Mouse (Mus musculus) cerebral cortex, adult 2 months (tissue): ENCODE data around the gene Gpc2.

Experiments
- WGBS: fragments of 180-500 bp; shearing (Covaris S2); methylation state at CpG from one replicate; pipeline ENCODE4 v1.1.7; 2018; 5-methylcytosine and 5-hydroxymethylcytosine counted together

The Gpc2 gene

DNA sequence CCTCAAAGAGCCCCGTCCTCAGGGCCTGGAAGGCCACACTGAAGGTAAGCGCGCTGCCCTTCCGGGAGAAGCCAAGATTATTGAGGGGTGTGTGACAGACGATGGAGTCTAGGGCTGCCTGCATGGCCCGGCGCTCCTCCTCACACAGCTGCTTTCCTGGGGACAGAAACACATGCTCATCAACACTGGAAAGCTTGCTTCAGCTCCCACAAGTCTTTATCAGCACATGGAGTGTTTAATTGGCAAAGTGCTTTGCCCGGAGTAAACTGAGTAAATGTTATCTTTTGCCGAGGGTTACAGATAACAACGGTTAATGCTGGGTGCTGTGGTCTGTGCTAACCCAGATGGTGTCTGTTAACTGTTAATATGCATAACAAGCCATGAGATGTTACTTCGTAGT is 19.0 kb downstream of the Gpc2 start:
- 79% methylated on average over 11 of the region's 11 CpGs for WGBS

- 87% methylated on average over 10 of the region's 10 CpGs for WGBS
Observed at GRCm38 (mm10) chr5:138260051-138260450, 19.8 kb downstream of the Gpc2 start.

GRCm38 (mm10) chr5:138258993-138259392 is 20.8 kb downstream of the Gpc2 start:
- 70% methylated on average over 7 of the region's 7 CpGs for WGBS

DNA sequence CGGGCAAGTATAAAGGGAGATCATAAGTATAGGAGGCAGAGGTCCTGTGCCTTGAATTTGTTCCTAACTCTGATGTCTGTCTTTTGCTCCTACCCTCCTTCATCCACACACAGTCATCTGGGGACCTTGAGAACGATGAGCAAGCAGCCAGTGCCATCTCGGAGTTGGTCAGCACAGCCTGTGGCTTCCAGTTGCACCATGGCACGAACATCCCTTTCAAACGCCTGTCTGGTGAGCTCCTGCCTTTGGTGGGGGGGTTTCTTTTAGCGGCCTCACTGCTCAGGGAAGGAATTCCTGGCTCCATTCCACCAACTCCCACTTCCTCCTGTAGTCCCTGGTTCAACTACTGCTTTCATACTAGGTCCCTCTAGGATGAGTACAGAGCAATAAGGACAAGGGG is 21.3 kb downstream of the Gpc2 start:
- WGBS = 56% methylated on average over 6 of the region's 6 CpGs

DNA sequence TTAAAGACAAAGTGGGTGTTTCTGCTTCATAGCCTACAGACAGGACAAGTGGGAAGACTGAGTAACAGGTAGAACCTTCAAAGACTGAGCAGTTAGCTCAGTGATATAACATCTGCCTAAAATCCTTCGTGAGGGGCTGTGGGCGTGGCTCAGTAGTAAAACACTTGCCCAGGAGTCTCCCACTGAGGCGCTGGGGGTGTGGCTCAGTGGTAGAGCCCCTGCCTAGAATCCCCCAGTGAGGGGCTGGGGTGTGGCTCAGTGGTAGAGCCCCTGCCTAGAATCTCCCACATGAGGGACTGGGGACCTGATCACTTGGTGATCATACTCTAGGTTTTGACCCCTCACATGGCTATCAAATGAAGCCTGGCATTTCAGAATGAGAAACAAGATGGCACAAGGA is 21.7 kb downstream of the Gpc2 start:
- WGBS = 78% methylated on average over 3 of the region's 3 CpGs

DNA sequence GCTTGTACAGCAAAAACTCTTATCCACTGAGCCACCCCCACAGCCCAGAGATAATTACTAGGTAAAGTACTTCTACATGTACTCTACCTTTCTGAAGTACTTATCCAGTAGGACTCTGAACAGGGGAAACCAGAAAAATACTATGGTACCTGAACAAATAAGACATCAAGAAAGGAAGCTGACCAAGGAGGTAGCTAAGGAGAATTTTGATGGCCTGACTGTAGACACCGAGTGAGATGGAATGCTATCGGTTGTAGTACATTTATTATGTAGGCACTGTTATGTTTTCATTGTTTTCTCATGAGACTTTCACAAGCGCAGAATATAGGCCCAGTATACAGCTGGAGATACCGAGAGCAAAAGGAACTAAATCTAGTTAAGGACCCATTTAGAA is 22.2 kb downstream of the Gpc2 start:
- WGBS = 74% methylated on average over 4 of the region's 4 CpGs

DNA sequence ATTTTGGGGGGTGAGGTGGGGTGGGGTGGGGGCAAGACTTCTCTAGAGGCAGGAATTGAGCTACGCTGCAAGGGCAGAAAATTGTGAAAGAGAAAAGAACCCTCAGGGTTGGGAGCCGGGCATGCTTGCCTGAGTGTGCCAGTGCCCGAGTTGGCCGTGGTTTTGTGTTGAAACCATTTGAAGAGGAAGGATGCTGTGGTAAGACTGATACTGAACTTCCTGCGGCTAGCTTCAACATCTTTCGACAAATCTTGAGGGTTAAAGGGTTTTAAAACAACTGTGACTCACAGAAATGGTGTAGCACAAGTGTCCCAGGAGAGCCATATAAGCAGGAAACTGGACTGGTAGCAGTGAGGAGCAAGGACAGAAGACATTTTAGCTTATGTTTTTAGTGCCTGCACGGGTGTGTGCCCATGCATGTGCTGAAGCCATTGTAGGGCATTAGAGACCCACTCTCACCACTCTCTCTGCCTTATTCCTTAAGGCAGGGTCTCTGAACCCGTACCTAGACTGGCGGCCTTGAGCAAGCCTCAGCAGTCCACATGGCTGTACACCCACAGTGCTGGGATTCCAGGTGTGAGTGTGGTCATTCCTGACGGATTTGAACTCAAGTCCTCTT is 22.7 kb downstream of the Gpc2 start:
- WGBS = 79% methylated on average over 10 of the region's 10 CpGs

- WGBS = 7% methylated on average over 7 of the region's 7 CpGs
Observed at GRCm38 (mm10) chr5:138256094-138256467, 23.7 kb downstream of the Gpc2 start.

- WGBS = under 1% methylated on average over 38 of the region's 38 CpGs
Observed at GRCm38 (mm10) chr5:138255353-138256093, 24.3 kb downstream of the Gpc2 start, which contains the start of gene Lamtor4. Gene Lamtor4 (plus strand): TSS chr5:138255482.

DNA sequence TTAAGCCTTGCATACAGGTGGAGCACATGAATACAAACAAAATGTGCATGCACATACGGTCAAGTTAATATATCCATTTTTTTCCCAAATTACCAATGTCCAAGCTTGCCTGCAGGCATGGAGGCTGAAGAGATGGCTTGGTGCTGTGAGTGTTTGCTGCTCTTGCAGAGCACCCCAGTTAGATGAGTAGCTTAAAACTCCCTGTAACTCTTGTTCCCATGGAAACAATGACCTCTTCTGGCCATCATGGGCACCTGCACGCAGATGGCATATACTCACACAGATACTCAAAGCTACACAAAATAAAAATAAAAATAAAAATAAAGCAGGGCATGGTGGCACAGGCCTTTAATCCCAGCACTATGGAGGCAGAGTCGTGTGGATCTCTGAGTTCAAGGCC is 26.7 kb downstream of the Gpc2 start:
- WGBS = 93% methylated on average over 3 of the region's 3 CpGs

DNA sequence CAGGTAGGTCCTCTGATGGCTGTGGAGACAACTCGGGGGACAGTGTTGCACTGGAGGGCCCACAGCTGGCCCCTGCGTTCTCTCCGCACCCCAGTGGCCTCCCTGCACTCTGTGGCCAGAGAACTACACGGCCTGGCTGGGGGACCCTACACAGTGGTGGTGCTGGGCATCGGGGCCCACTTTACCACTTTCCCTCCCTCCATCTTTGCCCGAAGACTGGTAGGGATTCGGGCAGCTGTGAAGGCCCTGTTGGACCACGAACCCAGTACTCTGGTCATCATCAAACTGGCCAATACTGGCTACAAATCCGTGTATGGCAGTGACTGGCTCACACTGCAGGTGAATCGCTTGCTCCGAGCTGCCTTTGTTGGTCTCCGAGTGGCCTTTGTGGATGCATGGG is 28.7 kb downstream of the Gpc2 start:
- WGBS = 89% methylated on average over 12 of the region's 12 CpGs

- WGBS = 53% methylated on average over 2 of the region's 2 CpGs
Observed at GRCm38 (mm10) chr5:138241511-138241910, 38.3 kb downstream of the Gpc2 start.

- 86% methylated on average over 2 of the region's 2 CpGs for WGBS
Observed at GRCm38 (mm10) chr5:138233778-138234177, 46.0 kb downstream of the Gpc2 start.

- 92% methylated on average over 3 of the region's 3 CpGs for WGBS
Observed at GRCm38 (mm10) chr5:138229511-138229910, 50.3 kb downstream of the Gpc2 start.

DNA sequence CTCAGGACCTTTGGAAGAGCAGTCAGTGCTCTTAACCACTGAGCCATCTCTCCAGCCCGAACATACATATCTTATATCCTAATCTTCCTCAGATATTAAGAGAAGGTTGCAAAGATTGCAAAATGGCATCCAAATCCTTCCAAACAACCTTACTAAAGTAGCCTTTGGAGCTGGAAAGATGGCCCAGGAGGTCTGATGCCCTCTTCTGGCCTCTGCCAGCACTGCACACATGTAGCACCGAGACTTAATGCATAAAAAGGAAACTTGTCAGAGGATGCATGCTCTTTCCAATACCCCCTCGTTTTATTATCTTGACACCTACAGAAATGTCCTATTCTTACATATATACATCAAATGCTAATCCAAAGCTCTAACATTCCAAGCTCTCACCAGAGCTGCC is 51.8 kb downstream of the Gpc2 start:
- 48% methylated on average over 3 of the region's 3 CpGs for WGBS

- 72% methylated on average over 2 of the region's 2 CpGs for WGBS
Observed at GRCm38 (mm10) chr5:138227367-138227766, 52.4 kb downstream of the Gpc2 start.

DNA sequence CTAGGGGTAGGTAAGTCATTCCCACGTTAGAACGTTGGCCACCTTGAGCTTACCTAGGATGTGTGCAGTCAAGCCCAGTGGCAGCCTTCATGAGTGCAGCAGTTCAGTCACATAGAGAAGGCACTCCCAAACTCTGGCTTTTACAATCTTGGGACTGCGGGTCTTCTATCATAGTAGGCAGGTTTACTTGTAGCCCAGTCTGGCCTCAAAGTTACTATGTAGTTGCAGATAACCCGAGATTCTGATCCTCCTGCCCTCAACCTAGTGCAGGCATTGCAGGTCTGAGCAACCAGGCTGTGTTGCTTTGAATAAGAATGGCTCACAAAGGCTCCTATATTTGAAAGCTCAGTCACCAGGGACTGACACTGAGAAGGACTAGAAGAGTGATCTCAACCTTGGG is 53.3 kb downstream of the Gpc2 start:
- WGBS = 79% methylated on average over 4 of the region's 4 CpGs

- 72% methylated on average over 2 of the region's 2 CpGs for WGBS
Observed at GRCm38 (mm10) chr5:138225700-138226099, 54.1 kb downstream of the Gpc2 start, which contains the start of gene Nxpe5. Gene Nxpe5 (plus strand): TSS chr5:138225898.
